Mouse (Mus musculus) cerebellum, adult (tissue): Measurements from ENCODE around the gene Tmem156.
A peak's percentile ranks its signal among the peaks of the same experiment; 100 is the strongest.

Source experiments
- ATAC-seq: cut with Nextera tagmentation; 2 replicates; pipeline ENCODE4 v1.9.2; 2017; ENCODE audit warnings: mild to moderate bottlenecking, moderate library complexity, mixed read lengths; ENCODE audit not compliant: insufficient number of reproducible peaks, low FRiP score, low TSS enrichment

Tmem156 gene

DNA sequence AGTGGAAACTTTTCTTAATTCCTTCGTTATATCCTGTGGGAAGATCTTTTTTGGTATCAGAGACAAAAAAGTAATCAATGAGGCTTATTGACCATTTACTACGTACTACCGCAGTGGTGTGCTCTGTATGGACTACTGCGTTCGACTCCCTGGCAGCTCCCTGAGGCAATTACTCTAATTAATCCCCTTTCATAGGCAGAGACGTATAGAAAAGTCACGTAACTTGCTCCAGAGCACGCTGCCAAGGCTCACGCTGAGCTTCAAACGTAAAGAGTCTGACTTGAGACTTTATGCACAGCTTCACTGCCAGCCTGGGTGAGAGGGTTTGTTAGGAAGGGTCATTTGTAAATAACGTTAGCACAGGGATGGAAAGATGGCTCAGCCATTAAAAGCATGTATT, 8.1 kb upstream of the Tmem156 start:
- no peak for ATAC-seq

- no peak for ATAC-seq
These were observed 5.5 kb upstream of the Tmem156 start for GRCm38 (mm10) chr5:65097457-65097856.

DNA sequence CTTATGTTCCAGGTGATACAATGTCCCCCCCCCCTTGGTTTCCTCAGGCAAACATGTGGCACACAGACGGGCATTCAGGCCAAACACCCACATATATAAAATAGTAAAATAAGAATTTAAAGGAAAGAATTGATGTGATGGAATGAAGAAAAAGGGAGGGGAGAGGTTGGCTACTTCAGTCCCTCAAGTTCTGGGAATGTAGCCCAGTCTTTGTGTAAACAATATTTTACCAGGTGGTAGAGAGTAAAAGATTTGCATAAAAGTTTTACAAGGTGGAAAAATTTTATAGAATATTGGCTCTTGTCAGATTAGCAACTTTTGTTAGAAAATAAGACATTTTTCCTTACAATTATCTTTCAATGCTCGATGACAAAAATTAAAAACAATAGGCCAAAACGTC, 4.9 kb upstream of the Tmem156 start:
- no peak for ATAC-seq

DNA sequence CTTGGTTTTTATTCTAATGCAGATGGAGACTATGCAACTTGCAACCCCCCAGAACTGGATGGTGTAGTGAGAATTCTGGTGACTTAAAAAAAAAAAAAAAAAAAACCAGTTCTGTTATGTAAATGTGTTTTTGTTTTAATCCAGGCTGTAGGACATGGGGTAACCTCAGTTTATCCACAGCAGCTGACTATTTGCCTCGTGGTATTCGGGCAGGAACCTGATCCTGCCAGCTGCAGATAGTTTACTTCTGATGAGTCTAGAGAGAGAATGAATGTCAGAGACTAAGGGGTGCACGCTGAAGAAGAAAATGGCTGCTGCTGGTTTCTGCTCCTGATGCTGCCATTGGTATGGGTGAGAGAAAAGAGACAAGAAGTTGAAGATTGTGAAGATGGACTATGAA, 4.2 kb upstream of the Tmem156 start:
- no peak for ATAC-seq

DNA sequence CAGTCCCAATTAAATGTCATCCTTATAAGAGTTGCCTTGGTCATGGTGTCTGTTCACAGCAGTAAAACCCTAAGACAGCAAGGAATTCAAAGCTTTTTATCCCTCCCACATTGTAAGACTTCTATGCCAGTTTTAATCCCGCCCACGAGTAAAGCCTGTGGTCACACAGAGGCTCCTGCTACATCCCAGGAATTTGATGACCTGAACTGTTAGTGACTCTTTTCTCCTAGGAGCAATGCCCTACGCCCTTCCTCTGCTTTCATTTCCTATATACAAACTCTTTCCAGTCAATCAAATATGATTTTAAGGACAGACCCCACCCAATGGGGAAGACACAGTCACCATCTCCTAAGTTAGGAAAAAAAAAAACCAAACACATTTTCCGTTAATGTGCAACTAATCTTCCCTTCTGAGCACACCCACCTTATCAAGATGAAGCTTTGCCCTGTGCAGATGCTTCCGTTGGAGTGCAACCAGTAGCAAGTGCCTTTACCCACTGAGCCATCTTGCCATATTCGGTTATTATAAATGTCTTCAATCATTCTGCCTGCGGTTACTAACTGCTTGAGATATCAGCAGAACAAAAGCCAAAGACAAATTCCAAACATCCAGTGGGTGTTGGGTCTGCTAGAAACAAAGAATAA, 3.1 kb upstream of the Tmem156 start:
- no peak for ATAC-seq

DNA sequence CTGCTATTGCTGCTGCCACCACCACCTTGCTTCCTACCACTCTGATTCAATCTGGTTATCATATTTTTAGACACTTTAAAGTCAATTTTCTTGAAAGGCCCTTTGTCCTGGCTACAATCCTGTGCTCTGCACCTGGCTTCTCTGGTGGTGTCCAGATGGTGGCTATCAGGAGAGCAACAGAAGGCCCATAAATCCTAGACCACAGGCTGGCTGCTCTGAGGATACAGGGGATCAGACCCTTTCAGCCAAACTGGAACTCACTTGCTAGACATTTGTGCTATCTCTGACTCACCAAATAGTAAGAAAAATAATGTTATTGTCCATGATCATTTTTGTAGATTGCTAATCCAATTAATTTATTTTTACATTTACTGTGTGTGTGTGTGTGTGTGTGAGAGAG, 1.8 kb upstream of the Tmem156 start:
- ATAC-seq = peak; percentile 93

GRCm38 (mm10) chr5:65091184-65091858, 611 bp downstream of the Tmem156 start:
- no peak for ATAC-seq

- no peak for ATAC-seq
These were observed 2.2 kb downstream of the Tmem156 start for GRCm38 (mm10) chr5:65089707-65090106.

GRCm38 (mm10) chr5:65086522-65086921, 5.4 kb downstream of the Tmem156 start:
- ATAC-seq = no peak

DNA sequence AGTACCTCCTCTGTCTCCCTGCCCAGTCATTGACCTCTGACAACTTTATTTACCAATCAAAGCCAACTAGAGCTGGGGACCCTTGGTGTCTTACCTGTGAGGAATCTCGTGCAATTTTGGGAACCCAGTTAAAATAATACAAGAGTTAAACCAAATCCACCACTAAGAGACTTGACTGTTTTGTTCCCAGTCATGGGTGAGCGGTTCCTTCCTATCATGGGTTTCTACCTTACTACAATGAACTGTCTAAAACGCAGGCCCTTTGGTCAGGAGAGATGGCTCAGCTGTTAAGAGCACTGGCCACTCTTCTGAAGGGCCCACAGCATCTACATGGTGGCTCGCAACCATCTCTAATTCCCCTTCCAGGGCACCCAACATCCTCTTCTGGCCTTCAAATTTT, 10.1 kb downstream of the Tmem156 start:
- no peak for ATAC-seq

DNA sequence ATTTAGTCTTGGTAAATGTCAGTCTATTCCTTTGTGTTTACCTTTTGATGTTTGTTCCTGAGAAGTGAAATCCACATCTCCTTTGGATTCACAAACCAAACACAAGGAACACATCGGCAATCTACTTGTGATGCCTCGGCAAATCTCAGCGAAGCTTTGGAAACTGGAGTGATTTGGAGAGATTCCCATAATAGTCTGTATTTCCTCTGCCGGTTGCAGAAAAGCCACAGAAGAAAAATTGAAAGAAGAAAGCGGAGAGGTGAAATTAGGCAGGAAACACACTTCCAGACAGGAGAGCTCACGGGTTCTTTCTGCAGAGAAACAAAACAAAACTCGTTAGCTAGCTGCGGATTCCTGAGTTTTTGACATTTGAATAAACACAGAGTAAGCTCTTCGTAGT, 12.1 kb downstream of the Tmem156 start:
- ATAC-seq = no peak

GRCm38 (mm10) chr5:65078081-65078480, 13.9 kb downstream of the Tmem156 start:
- ATAC-seq = no peak

DNA sequence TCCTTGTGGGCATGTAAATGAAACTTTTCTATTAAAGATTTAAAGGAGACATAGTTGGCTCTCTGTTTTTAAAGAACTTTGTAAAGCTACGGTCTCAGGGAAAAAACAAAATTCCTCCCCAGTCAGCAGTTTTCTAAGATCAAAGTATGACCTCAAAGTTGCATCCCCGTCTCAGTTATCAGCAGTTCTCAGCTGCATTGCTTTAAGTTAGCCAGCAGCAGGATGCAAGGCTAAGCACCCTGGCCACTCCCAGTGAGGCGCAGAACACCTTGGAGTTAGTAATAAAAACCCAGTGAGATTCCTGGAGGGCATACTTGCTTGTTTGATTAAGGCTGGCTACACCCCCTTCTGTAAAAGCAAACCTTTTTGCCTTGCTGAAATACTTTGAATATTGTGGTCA, 15.2 kb downstream of the Tmem156 start:
- no peak for ATAC-seq

- no peak for ATAC-seq
These were observed 15.8 kb downstream of the Tmem156 start for GRCm38 (mm10) chr5:65076087-65076486.

GRCm38 (mm10) chr5:65074693-65075092, 17.2 kb downstream of the Tmem156 start:
- peak; percentile 59 for ATAC-seq

DNA sequence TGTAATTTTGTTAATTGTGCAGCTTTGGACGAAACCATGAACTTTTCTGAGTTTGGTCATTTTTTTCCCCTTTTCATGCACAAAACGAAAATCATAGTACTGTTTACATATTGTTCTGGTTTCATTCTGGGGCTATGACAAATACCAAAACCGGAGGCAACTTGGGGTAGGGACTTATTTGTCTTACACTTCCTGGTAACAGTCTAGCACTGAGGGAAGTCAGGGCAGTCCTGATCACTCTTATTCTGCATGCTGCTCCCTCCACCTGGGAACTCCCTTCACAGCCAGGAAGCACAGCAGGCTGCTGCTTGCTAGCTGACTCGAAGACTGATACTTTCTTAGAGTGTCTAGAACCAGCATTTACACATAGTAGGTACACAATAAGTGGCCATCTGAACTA, 18.7 kb downstream of the Tmem156 start:
- no peak for ATAC-seq

DNA sequence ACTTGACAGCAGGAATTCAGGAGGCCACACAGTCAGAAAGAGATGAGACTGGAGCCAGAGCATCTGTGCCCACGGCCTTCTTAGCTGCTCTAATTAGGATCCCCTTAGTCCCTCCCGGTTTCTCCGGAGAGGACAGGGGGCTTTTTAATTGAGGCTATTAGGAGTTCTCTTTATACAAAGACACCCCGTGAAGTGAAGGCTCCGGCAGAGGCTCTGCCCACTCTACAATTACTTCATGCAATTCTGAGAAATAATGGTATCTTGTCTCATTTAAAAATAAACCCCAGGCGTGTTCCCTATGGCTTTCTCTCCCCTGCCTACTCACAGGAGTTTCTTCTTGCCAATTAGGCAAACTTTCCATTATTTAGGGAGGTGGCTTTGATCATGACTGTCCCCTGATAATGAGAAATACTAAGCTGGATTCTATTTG, 20.2 kb downstream of the Tmem156 start:
- no peak for ATAC-seq

DNA sequence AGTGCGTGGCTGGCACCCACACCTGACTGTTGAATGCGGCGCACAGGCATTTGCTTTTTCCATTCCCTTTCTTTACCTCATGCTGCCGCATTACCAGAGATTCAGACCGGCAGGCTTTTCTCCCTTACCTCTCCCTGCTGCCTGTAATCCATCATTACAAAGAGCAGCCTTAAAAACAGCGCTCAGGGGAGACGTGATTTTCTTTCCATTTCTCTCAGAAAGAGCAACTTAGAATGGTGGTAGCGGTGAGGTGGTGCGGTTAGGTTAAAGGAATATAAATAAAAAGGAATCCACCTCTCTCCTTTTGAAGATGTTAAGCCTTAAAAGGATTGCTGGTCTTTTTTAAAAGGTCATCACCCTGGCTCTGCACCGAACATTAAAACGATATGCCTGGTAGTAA, 22.1 kb downstream of the Tmem156 start:
- no peak for ATAC-seq

- no peak for ATAC-seq
These were observed 23.8 kb downstream of the Tmem156 start for GRCm38 (mm10) chr5:65068166-65068565.

DNA sequence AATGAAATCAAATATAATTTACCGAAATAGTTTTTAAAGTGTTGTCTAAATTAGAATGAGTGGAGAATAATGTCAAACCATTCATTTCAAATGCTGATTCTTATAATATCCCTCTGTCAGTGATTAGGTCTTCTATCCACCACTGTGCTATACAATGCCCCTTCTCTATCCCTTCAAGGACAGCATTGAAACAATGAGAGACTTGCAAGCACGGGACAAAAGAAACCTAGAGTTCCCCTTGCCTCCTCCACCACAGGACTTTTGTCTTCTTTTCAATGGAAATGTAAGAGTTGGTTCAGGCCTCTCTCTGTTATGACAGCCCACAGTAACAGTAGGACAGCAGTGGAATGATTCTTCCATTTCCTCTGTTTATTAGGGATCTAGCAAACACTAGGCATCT, 28.7 kb downstream of the Tmem156 start:
- ATAC-seq = no peak

- no peak for ATAC-seq
These were observed 29.7 kb downstream of the Tmem156 start for GRCm38 (mm10) chr5:65062236-65062635.

DNA sequence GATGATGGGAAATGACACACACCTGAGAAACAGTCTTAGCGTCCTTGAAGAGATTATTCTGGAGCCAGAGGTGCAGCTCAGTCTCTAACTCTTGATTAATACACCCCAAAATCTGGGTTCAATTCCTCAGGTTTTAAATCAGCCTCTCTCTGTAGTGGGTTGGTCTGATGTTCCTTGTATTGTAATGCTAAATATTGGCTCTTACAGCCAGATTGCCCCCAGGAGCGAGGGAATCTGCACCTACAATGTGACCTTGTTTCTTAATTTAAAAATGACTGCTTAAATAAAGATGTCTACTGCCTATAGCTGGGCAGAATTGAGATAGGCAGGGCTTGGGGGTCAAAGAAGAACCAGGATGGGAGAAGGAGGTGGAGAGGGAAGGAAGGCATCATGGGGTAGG, 32.1 kb downstream of the Tmem156 start:
- no peak for ATAC-seq
